Mouse (Mus musculus): ENCODE results near the gene Cdkn2b.
A peak's percentile ranks its signal among the peaks of the same experiment; 100 is the strongest.

Cdkn2b gene

GRCm38 (mm10) chr4:89310491-89311254 lies at the start of gene Cdkn2b:
Gene Cdkn2b (minus strand): TSS chr4:89311039.
- DNase-seq (ENCODE audit: low read depth, low spot score): peak; percentile 94

- DNase-seq (ENCODE audit: low read depth, low spot score): no peak
Measured at GRCm38 (mm10) chr4:89360349-89360748, 49.5 kb upstream of the Cdkn2b start.

- no peak for DNase-seq (ENCODE audit: low read depth, low spot score)
Measured at GRCm38 (mm10) chr4:89359506-89359905, 48.7 kb upstream of the Cdkn2b start.

- DNase-seq (ENCODE audit: low read depth, low spot score): no peak
Measured at GRCm38 (mm10) chr4:89353935-89354334, 43.1 kb upstream of the Cdkn2b start.

GRCm38 (mm10) chr4:89353071-89353582 lies 42.3 kb upstream of the Cdkn2b start:
- no peak for DNase-seq (ENCODE audit: low read depth, low spot score)

GRCm38 (mm10) chr4:89351474-89351873 lies 40.6 kb upstream of the Cdkn2b start:
- peak; percentile 78 for DNase-seq (ENCODE audit: low read depth, low spot score)

GRCm38 (mm10) chr4:89350938-89351451 lies 40.2 kb upstream of the Cdkn2b start:
- DNase-seq (ENCODE audit: low read depth, low spot score): peak; percentile 45

- DNase-seq (ENCODE audit: low read depth, low spot score): peak; percentile 50
Measured at GRCm38 (mm10) chr4:89350391-89350790, 39.6 kb upstream of the Cdkn2b start.

- DNase-seq (ENCODE audit: low read depth, low spot score): peak; percentile 27
Measured at GRCm38 (mm10) chr4:89348842-89349241, 38.0 kb upstream of the Cdkn2b start.

GRCm38 (mm10) chr4:89313461-89313860 lies 2.6 kb upstream of the Cdkn2b start:
- DNase-seq (ENCODE audit: low read depth, low spot score): peak; percentile 43

- no peak for DNase-seq (ENCODE audit: low read depth, low spot score)
Measured at GRCm38 (mm10) chr4:89309996-89310395, 843 bp downstream of the Cdkn2b start.

GRCm38 (mm10) chr4:89308001-89308400 lies 2.8 kb downstream of the Cdkn2b start:
- DNase-seq (ENCODE audit: low read depth, low spot score): peak; percentile 11

GRCm38 (mm10) chr4:89306798-89307365 lies 4.0 kb downstream of the Cdkn2b start:
- DNase-seq (ENCODE audit: low read depth, low spot score): peak; percentile 45

- no peak for DNase-seq (ENCODE audit: low read depth, low spot score)
Measured at GRCm38 (mm10) chr4:89305691-89306090, 5.1 kb downstream of the Cdkn2b start.

- DNase-seq (ENCODE audit: low read depth, low spot score): peak; percentile 56
Measured at GRCm38 (mm10) chr4:89303281-89303995, 7.4 kb downstream of the Cdkn2b start.

GRCm38 (mm10) chr4:89302129-89302528 lies 8.7 kb downstream of the Cdkn2b start:
- DNase-seq (ENCODE audit: low read depth, low spot score): no peak

GRCm38 (mm10) chr4:89299721-89300120 lies 11.1 kb downstream of the Cdkn2b start:
- DNase-seq (ENCODE audit: low read depth, low spot score): no peak

- DNase-seq (ENCODE audit: low read depth, low spot score): peak; percentile 55
Measured at GRCm38 (mm10) chr4:89295441-89296220, 15.2 kb downstream of the Cdkn2b start.

GRCm38 (mm10) chr4:89294486-89295440 lies 16.1 kb downstream of the Cdkn2b start, which contains the start of gene Cdkn2a:
Gene Cdkn2a (minus strand): TSS chr4:89294653.
- peak; percentile 93 for DNase-seq (ENCODE audit: low read depth, low spot score)

GRCm38 (mm10) chr4:89294091-89294485 lies 16.8 kb downstream of the Cdkn2b start:
- DNase-seq (ENCODE audit: low read depth, low spot score): no peak

Measured in R1 (cell line).